Mouse (Mus musculus): Measurements from ENCODE around the gene Aadac.
A peak's percentile ranks its signal among the peaks of the same experiment; 100 is the strongest.

The Aadac gene

DNA sequence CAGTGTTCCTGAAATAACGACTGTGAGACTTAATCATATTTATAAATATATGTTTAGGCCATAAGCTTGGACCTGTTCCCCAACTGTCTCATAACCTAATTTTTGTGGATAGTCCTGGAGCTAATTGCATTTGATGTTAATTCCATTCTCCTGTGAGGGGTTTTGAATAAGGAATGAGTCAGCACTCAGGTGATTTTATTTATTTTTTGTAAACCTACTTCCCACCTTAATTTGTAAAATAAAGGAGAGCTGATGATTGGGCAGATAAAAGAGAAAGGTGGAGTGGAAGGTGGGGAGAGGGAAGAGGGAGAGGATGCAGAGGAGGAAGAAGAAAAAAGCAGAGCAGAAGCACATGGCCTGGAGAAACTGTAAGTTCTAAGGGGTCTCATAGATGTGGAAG is at the start of gene Aadac:
Aadac (plus strand) TSS at position 301 of the 400 bp plus-strand sequence.
- DNase-seq = no peak

DNA sequence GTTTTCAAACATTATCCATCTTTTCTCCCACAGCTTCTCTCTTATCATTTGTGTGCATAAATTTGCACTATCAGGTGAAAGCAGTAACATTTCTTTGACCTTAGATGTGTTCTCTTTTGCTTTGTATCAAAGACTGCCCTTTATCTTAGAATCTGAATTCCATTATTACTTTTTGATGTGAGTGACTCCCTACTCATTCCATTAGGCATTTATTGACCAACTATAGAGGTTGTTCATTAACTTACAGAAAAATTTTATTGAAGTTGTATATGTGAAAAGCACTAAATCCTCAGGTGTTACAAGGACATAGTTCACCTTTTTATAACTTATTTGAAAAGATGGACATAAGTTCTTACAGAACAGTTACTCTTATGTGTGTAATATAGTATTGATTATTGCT is 21.9 kb upstream of the Aadac start:
- DNase-seq = no peak

DNA sequence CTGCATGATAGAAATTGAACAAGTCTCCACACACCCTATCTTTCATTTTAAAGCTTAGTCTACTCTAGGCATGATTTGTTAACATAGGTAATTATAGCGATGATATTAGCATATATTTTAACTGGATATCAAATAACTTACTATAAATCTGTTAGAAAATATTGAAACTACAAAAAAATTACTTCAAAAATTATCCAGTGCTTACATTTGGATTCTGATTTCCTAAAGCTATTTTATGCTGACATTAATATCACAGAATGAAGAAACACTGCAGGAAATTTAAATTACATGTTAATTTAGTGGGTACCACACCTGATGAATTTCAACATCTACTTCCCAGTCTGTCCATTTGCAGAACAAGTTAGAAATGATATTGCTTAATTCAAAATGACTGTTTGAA is 19.1 kb upstream of the Aadac start, which contains the start of gene Aadacl2:
Aadacl2 (plus strand) TSS at position 301 of the 400 bp plus-strand sequence.
- DNase-seq = no peak

DNA sequence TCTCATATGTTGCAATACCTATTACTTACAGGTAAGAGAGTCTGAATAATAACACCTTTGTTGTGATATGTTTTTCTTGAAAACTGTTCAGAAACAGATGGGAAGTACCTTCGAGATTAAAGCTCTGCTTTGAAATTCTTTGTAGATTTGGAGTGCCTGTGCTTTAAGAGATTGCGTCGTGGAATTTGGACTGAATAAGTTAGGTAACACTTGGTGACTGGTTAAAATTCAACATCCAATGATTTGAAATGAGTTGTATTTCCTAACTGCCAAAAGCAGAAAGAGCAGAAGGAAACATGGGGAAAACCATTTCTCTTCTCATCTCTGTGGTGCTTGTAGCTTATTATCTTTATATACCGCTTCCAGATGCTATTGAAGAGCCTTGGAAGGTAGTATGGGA is 6.0 kb downstream of the Aadac start:
- DNase-seq = no peak

DNA sequence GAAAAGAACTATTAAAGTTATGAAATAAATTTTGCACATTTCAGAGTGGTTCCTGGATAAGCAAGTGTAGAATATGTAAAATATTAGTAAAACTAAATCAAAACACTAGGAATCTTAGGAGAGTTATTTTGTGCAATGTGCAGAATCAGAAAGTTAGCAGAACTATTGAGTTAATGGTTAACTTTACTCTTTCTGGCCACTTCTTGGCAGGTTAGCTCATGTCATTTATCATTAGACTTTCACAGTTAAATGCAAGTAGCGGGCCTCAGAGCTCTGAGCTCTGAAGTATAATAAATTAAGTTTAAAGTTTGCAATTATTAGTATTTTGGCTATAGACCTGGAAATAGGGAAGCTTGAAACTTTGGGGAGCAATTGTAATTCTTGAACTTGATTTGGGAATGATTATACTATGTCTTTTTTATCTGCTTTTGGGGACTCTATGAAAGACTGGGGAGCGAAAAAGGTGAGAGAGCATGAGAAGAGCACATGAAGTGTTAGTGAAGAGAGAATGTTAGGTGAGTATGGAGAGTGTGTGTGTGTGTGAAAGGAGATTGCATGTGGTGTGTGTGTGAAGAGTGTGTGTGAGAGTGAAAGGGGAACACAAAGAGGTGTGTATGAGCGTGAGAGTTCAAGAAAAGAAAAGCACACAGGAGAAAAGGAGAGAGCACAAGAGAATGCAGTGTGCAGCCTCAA is 20.9 kb downstream of the Aadac start:
- no peak for DNase-seq

DNA sequence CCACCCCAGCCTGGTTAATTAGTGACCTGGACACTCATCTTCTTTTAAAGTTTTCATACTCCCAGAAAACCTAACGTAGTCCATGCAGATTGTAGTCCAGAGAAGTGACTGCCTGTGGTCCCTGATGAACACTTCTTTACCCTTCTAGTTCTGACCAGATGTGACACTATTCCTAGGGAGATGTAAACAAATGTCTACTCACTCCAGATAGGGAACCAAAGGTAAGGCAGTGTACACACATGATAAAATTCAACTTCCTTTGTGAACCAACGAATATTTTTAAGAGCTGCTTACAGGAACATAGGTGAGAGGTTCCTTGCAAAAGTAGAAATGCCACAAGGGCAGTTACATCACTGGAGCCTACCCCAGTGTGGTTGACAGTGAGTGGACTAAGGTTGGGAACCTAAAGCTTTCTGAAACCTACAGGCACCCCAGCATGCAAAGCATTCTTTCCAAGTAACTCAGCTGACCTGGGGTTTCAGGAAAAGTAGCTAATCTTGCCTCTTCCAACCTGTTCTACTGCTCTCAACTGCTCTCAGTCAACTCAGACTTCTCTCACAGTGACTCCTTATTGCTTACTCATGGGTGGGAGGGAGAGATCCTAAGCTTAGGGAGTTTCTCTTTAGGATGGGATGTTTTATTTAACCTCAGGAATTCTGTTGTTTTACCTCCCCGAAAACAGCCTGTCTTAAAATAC is 27.9 kb downstream of the Aadac start:
- DNase-seq = no peak

DNA sequence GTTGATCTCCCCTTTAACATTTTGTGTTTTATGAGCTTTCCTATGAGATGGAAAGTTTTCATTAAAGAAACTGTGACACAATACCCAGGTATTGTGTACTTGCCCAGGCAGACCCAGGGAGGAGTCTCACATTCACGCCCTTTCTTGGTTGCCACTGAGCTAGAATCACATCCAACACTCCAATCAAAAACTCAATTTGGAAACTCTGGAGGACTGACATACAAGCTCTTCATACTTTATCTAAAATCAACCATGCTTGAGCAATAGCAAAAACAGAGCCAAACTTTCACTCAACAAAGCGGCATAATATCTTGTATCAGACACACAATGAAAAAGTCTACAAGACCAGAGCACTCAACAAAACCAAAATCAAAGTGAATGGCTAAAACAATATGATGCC is 28.4 kb downstream of the Aadac start:
- no peak for DNase-seq

DNA sequence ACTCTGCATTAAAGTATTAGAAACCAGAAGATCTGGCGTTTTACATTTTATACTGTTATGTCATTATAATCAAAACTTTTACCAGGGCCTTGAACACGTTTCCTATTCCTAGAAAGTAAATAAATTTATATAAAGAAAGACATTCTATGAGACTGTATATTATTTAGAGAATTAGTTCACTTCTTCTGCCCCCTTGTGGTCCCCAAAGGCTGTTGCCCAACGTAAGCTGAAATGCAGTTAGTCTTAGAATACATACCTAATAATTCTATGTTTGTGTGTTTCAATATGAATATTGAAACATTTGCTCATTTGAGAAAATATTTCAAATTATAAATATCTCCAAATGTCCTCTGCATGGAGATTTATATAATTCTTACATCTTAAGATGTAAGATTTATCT is 30.9 kb downstream of the Aadac start:
- DNase-seq = peak; percentile 16 to 19

DNA sequence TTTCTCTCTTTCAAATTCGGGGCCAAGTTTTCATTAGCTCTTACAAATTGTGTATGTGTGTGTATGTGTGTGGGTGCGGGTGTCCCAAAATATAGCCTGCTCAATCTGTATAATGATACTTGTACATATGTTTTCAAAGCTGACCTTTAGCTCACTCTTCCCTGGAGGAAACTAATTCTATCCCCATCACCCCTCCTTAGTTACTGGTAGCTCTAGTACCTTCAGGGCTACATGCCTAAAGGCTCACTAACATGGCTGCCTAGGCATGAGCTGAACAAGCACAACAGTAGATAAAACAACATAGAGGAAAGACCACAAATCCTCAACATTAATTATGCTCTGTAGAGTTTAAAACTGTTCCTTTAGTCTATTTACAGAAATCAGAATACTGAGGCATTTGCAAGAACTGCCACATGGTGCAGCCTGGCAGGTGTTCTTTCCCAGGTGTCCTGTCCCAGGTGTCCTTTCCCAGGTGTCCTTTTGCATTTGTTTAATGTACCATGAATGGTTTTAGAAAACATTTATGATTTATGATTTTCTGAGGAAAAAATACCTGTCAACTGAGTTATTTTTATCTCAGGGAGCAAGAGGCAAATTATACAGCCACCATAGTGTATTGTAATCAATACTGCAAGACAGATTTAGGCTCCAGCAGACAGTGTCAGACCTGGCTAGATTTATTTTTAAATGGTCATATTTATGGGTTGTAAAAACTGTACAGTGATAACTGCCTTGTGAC is 31.7 kb downstream of the Aadac start:
- no peak for DNase-seq

DNA sequence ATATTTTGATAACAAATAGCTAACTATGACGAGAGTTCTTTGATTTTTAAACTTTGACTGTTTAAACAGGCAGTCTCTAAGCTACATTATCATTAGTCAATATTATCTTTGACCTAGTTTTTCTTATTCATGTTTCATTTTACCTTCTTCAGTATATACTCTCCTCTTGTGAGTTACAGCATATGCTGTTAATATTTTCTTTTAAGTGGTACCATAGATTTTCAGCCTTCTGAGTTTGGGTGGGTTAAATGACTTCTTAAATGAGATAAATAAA is 32.2 kb downstream of the Aadac start:
- no peak for DNase-seq

DNA sequence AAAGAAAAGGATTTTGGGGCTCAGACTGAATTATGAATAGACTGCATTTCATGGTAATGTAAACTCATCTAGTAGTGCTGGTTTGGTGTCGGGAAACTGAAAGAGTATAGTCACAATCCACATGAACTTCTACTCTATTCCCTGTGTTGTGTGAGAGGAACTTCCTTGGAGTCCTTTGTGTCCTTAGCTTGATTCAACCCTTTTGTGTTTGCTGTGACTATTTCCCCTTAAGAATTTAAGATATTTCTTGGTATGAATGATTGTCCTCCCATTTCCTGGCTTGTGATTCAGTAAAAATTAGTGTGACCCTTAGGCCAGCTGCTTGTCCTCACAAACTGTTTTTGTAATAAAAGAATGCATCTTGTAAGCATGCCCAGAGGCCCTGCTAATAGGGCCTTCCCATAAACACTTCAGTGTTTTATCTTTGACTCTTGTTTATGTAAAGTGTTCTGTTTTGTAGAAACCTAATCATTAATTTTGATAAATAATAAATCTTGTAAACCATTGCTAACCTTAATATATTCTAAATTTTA is 53.4 kb downstream of the Aadac start:
- DNase-seq = peak; percentile 29 to 32

DNA sequence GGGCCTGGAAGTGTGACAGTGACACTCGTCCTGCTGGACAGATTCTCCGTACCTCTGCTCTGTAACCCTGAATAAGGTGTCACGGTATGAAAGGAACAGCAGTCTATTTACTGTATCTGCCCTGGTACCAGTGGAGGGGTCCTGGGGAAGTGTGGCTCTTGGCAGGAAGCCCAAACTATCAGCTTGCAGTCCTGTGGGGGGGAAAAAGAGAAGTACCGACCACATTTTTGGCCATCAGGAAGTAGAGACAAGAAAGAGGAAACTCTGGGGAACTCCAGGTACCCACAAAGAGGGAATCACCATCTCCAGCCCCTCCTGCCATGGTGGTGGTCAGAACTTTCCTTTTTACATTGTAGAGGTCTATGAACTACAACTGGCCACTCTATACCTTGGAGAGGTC is 55.1 kb downstream of the Aadac start:
- DNase-seq = peak in 1 of 2 experiments; percentile 20

DNA sequence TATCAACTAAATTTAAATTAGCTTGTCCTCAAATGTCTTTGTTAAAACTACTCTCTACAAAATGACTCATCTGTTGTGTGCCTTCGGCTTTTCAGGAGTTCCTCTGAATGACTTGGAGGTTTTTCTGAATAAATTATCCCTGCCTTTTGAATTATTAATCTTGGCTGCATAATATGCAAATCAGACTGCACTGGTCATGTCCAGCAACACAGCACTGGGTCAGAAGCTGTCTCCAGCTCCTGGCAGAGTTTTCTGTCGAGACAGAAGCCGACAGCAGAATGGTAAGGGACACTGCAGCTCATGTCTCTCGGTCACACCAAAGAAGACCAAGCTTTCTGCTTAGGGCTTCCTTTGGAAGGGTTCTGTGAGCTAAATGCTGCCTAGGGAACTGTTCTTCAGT is 56.1 kb downstream of the Aadac start, which contains the start of gene Sucnr1:
Sucnr1 (plus strand) TSS at position 222 of the 400 bp plus-strand sequence.
- peak; percentile 36 to 58 for DNase-seq

DNA sequence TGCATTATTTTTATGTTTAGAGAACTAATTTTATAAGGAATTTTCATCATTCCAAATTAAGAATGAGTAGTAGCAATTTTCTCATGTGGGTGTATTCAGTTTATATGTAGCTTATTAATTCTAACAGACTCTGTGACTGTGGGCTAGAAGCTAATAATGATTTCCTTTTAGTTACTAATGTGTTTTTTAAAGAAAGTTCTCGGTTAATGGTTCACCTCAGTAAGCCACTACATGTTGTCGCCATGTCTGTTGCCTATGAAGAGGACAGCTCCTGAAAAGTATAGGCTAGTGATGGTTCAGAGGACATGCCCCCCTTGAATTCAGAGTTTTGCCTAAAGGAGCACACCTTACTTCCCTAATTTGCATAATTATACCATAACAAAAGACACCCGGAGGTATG is 57.2 kb downstream of the Aadac start:
- DNase-seq = no peak

DNA sequence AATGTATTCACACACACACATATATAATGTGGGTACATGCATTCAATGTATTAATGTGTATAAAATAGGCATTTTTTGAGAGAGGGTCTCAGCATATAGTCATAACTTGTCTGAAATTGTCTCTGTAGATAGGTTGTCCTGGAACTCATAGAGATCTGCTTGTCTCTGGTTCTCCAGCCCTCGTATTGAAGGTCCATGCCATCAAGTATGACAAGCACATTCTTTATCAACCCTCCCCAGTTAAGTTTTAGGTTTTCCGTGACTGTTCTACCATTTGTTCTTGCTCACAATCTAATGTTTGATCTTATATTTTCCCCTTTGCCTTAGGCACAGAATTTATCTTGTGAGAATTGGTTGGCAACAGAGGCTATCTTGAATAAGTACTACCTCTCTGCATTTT is 60.2 kb downstream of the Aadac start:
- DNase-seq = no peak

Data from kidney, postnatal 4 days (tissue).